Mouse (Mus musculus): ENCODE measurements around the gene 4930539E08Rik. TPM values are rescaled to one million over a fixed set of nuclear protein-coding genes. Genes with fewer than 3 reads are reported as not detected.

Gene 4930539E08Rik
- polyA plus RNA-seq, 1 experiment from 2014 or later = 1.8 TPM

DNA sequence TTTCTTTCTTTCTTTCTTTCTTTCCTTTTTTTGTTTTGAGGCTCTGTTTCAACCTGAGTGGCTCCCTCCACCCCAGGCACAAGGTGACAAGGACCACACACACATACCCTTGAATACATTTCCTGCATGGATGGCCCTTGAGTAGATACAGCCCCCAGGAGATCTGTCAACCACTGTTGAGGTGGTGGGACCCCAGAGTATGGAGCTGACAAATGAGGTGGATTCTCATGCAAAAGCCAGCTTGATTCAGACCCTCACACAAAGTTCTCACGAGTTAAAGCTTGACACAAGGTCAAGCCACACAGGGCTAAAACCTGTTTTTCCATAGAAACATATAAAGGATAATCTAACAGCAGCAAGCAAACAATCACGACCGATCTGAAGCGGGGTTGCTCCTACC is 17.1 kb upstream of the 4930539E08Rik start:
- Histone ChIP-seq H3K9ac (replicated peaks; ENCODE audit: low read depth, low read length) (no peak overlapping the region), H3K4me3 (replicated peaks; ENCODE audit: low read length) (no peak overlapping the region), H3K4me1 (replicated peaks; ENCODE audit: control insufficient read depth, insufficient read depth, low read length) (peaks cover 8% of the 10 kb centered on the region), H3K4me2 (ENCODE audit: low read length) (no peak overlapping the region), H3K36me3 (ENCODE audit: control insufficient read depth, insufficient read depth) (no peaks in the 10 kb centered on the region), H3K9me3 (ENCODE audit: control insufficient read depth, low read length) (no peaks in the 10 kb centered on the region), H3K27ac (ENCODE audit: low read length) (no peak overlapping the region), H3K27me3 (replicated peaks; ENCODE audit: control insufficient read depth, insufficient read depth, low read length) (no peaks in the 10 kb centered on the region)
- 87% methylated on average over 4 of the region's 4 CpGs for WGBS
- no peak for ATAC-seq

DNA sequence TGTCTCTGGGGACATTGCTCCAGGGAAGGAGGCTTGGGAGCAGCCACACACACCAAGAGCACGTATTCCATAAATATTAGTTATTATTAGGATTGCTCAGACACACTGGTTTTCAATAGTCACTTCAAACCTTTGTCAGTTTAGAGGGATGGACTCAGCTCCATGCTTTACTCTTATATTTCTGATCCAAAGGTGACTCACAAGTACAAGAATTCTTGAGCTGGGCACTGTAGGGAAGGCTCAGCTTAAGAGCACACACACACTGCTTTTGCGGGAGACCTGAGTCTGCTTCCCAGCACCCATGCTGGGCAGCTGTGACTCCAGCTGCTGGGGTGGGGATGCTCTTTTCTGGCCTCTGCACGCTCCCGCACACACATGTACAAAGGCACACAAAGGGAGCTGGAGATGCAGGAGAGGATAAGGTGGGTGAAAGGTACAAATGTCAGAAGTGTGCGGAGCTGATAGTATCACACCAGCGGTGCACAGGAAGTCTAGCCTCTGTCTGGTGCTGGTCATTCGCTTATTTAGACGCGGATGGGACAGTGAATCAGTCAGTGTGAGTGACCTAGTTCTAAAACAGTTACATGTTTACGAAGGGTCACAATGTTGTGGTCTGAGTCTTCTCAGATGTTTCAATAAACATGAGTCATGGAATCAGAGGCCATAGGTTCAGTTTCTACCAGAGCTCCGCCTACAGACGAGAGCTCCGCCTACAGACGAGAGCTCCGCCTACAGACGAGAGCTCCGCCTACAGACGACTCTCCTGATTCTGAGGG is 16.5 kb upstream of the 4930539E08Rik start:
- H3K9me3 ChIP-seq (ENCODE audit: control insufficient read depth, low read length) = no peaks in the 10 kb centered on the region
- H3K27ac ChIP-seq (ENCODE audit: low read length) = no peak overlapping the region
- no peaks in the 10 kb centered on the region for H3K27me3 ChIP-seq (replicated peaks; ENCODE audit: control insufficient read depth, insufficient read depth, low read length)
- 92% methylated on average over 18 of the region's 18 CpGs for WGBS
- no peak overlapping the region for H3K9ac ChIP-seq (replicated peaks; ENCODE audit: low read depth, low read length)
- peaks cover 8% of the 10 kb centered on the region for H3K4me1 ChIP-seq (replicated peaks; ENCODE audit: control insufficient read depth, insufficient read depth, low read length)
- H3K36me3 ChIP-seq (ENCODE audit: control insufficient read depth, insufficient read depth) = no peaks in the 10 kb centered on the region
- no peak overlapping the region for H3K4me2 ChIP-seq (ENCODE audit: low read length)
- no peak for ATAC-seq
- H3K4me3 ChIP-seq (replicated peaks; ENCODE audit: low read length) = no peak overlapping the region

DNA sequence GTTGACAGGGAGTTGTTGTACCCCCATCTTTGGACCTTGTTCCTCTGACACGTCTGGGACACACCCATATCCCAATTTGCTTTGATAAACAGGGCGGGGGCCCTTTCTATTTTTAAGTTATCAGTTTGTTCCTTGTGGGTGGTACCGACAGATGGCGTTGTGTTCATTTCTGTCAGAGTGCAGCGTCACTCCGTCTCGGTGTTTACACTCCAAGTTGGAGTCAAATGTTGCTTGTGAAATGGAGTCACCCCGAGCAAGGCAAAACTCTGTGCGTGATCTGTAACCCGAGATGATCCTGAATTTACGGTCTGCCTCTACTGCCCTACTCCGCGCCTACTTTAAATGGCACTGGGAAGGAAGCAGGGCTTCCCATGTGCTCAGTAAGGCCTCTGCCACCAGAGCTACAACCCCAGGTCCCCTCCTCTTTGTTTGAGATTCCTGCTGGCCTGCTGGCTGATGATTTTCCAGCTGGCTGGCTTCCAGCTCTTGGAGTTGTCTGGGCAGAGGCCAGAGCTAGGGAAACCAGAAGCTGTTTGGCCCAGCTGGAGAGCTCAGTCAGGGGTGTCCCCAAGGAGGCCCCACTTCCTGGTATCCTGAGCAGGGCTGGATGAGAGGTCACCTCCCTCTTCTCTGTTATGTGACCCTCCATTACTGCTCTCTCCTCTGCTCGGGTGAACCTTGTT is 15.4 kb upstream of the 4930539E08Rik start:
- 25% methylated on average over 14 of the region's 14 CpGs for WGBS

DNA sequence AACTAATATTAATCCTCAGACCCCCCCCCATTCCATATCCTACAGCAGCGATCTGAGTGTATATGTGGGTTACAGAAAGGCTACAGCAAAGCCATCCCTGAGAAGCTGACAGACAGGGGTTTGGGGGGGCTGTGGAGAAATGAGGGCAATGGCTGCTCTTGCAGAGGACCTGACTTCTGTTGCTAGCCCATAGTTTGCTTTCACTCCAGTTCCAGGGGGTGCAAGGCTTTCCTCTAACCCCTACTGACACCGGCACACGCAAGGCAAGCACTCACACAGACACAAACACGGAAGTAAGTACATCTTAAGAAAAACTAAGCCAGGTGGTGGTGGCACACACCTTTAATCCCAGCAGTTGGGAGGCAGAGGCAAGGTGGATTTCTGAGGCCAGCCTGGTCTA is 14.2 kb upstream of the 4930539E08Rik start:
- Histone ChIP-seq H3K27me3 (replicated peaks; ENCODE audit: control insufficient read depth, insufficient read depth, low read length) (no peaks in the 10 kb centered on the region), H3K9me3 (ENCODE audit: control insufficient read depth, low read length) (no peaks in the 10 kb centered on the region), H3K9ac (replicated peaks; ENCODE audit: low read depth, low read length) (no peak overlapping the region), H3K4me3 (replicated peaks; ENCODE audit: low read length) (no peak overlapping the region), H3K36me3 (ENCODE audit: control insufficient read depth, insufficient read depth) (no peaks in the 10 kb centered on the region), H3K4me2 (ENCODE audit: low read length) (no peak overlapping the region), H3K4me1 (replicated peaks; ENCODE audit: control insufficient read depth, insufficient read depth, low read length) (peaks cover 8% of the 10 kb centered on the region), H3K27ac (ENCODE audit: low read length) (no peak overlapping the region)
- no peak for ATAC-seq
- WGBS = 93% methylated on average over 4 of the region's 4 CpGs

More for the DNA sequence above, 15.4 kb upstream of the 4930539E08Rik start:
- H3K9me3 ChIP-seq (ENCODE audit: control insufficient read depth, low read length) = no peaks in the 10 kb centered on the region
- peaks cover 8% of the 10 kb centered on the region for H3K4me1 ChIP-seq (replicated peaks; ENCODE audit: control insufficient read depth, insufficient read depth, low read length)
- no peaks in the 10 kb centered on the region for H3K27me3 ChIP-seq (replicated peaks; ENCODE audit: control insufficient read depth, insufficient read depth, low read length)
- ATAC-seq = peak; percentile 63
- no peak overlapping the region for H3K9ac ChIP-seq (replicated peaks; ENCODE audit: low read depth, low read length)
- H3K36me3 ChIP-seq (ENCODE audit: control insufficient read depth, insufficient read depth) = no peaks in the 10 kb centered on the region
- no peak overlapping the region for H3K4me3 ChIP-seq (replicated peaks; ENCODE audit: low read length)
- H3K4me2 ChIP-seq (ENCODE audit: low read length) = peak overlapping the region; percentile 7; the same call in 1 of the 2 replicates
- H3K27ac ChIP-seq (ENCODE audit: low read length) = no peak overlapping the region; the same call in 1 of the 2 replicates

DNA sequence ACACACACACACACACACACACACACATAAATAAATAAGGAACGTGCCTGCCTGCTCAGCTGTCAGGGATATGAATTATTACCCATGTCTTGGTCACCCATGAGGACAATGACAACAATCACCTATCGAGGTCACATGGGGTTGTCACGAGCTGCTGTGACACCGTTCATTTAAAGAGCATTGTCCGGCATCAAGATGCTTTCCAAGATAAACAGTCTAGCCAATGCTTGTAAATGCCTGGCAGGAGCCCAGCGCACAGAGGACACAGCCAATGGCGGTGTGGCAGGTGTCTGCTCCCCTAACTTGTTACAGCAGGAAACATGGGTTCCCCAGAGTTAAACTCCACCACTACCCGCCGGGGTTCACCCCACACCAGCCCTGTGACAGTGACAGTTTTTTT is 12.9 kb upstream of the 4930539E08Rik start:
- Histone ChIP-seq H3K9ac (replicated peaks; ENCODE audit: low read depth, low read length) (no peak overlapping the region), H3K9me3 (ENCODE audit: control insufficient read depth, low read length) (no peaks in the 10 kb centered on the region), H3K4me2 (ENCODE audit: low read length) (no peak overlapping the region), H3K27ac (ENCODE audit: low read length) (no peak overlapping the region), H3K27me3 (replicated peaks; ENCODE audit: control insufficient read depth, insufficient read depth, low read length) (no peaks in the 10 kb centered on the region), H3K4me1 (replicated peaks; ENCODE audit: control insufficient read depth, insufficient read depth, low read length) (peaks cover 8% of the 10 kb centered on the region), H3K36me3 (ENCODE audit: control insufficient read depth, insufficient read depth) (no peaks in the 10 kb centered on the region), H3K4me3 (replicated peaks; ENCODE audit: low read length) (no peak overlapping the region)
- no peak for ATAC-seq
- 87% methylated on average over 9 of the region's 9 CpGs for WGBS

DNA sequence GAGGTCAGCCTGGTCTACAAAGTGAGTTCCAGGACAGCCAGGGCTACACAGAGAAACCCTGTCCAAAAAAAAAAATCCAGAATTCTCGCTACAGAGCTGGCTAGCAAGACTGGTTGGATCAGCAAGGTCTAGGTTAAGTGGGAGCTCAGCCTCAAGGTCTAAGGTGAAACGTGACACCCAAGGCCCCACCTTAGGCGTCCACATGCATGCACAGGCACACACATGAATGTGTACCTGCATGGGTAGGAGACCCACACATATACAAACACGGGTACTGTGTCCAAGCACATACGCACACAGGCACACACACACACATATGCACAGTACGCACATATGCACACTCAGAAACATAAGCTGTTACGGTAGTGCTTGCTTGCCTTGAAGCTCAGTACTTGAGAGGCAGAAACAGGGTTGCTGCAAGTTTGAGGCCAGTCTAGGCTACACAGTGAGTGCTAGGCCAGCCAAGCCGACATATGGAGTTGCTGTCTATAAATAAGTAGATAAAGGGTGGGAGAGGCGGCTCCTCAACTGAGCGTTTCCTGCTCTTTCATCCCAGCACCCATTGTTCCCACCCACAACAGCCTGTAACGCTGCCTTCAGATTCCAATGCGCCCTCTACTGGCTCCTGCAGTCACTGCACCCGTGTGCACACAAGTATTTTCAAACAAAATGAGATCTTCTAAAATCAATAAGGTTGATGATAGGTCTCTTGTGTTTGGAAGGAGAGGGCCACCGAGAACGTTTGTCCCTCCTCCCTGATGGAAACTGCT is 11.9 kb upstream of the 4930539E08Rik start:
- Histone ChIP-seq H3K4me1 (replicated peaks; ENCODE audit: control insufficient read depth, insufficient read depth, low read length) (peaks cover 8% of the 10 kb centered on the region), H3K27me3 (replicated peaks; ENCODE audit: control insufficient read depth, insufficient read depth, low read length) (no peaks in the 10 kb centered on the region), H3K36me3 (ENCODE audit: control insufficient read depth, insufficient read depth) (no peaks in the 10 kb centered on the region), H3K9me3 (ENCODE audit: control insufficient read depth, low read length) (no peaks in the 10 kb centered on the region), H3K9ac (replicated peaks; ENCODE audit: low read depth, low read length) (no peak overlapping the region), H3K27ac (ENCODE audit: low read length) (no peak overlapping the region), H3K4me2 (ENCODE audit: low read length) (no peak overlapping the region), H3K4me3 (replicated peaks; ENCODE audit: low read length) (no peak overlapping the region)
- ATAC-seq = no peak
- 51% methylated on average over 15 of the region's 15 CpGs for WGBS

DNA sequence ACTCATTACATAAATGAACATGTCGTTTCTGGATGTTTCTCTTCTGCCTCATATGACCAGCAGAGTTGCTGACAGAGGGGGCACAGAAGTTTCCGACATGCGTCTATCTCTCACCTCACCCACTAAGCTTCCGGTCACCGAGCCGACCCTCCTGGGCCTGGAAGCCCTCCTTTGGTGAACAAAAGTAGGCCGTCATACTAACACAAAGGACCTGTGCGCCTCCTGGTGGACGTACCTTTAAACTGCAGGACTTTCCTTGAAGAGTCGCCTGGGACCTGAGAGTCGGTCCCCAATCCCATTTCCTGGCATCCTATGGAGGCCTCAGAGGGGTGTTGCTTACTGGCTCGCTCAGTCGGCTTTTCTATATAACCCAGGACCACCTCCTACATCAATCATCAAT is 11.3 kb upstream of the 4930539E08Rik start:
- no peak overlapping the region for H3K9ac ChIP-seq (replicated peaks; ENCODE audit: low read depth, low read length)
- no peaks in the 10 kb centered on the region for H3K36me3 ChIP-seq (ENCODE audit: control insufficient read depth, insufficient read depth)
- WGBS = 14% methylated on average over 13 of the region's 13 CpGs
- H3K4me3 ChIP-seq (replicated peaks; ENCODE audit: low read length) = no peak overlapping the region
- ATAC-seq = peak; percentile 43; the same call in 1 of the 2 replicates
- H3K4me2 ChIP-seq (ENCODE audit: low read length) = no peak overlapping the region
- no peaks in the 10 kb centered on the region for H3K27me3 ChIP-seq (replicated peaks; ENCODE audit: control insufficient read depth, insufficient read depth, low read length)
- H3K4me1 ChIP-seq (replicated peaks; ENCODE audit: control insufficient read depth, insufficient read depth, low read length) = peaks cover 8% of the 10 kb centered on the region
- no peaks in the 10 kb centered on the region for H3K9me3 ChIP-seq (ENCODE audit: control insufficient read depth, low read length)
- H3K27ac ChIP-seq (ENCODE audit: low read length) = no peak overlapping the region

DNA sequence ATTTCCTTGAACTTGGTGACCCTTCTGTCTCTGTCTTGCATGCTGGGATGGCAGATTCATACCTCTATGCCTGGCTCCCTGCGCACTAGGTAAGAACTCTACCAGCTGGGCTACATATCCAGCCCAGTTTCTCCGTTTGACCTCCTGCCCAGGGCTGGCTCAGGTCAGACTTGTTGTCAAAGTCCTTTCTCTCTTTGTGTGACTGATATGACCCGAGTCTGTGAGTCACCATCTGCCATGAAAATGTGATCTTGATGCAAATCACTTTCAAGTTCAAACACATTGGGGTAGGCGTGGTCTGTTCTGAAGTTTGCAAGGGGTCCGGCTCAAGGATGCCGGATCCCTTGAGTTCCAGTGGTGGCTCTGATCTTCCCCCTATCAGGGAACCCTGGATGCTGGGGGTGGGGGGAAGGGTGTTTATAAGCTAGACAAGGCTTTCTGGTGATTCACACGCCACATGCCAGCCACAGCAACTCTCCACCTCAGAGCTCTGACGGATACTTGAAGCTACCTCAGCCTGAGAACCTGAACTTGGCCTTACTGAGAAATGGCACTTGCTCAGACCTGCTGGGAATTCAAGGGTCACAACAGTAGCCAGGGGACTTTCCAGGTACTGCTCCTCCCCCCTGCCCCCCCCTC is 10.0 kb upstream of the 4930539E08Rik start:
- no peak overlapping the region for H3K27ac ChIP-seq (ENCODE audit: low read length)
- 84% methylated on average over 8 of the region's 8 CpGs for WGBS
- no peak overlapping the region for H3K4me2 ChIP-seq (ENCODE audit: low read length)
- H3K4me1 ChIP-seq (replicated peaks; ENCODE audit: control insufficient read depth, insufficient read depth, low read length) = peaks cover under 1% of the 10 kb centered on the region
- H3K9me3 ChIP-seq (ENCODE audit: control insufficient read depth, low read length) = no peaks in the 10 kb centered on the region
- H3K36me3 ChIP-seq (ENCODE audit: control insufficient read depth, insufficient read depth) = no peaks in the 10 kb centered on the region
- no peak for ATAC-seq
- no peak overlapping the region for H3K9ac ChIP-seq (replicated peaks; ENCODE audit: low read depth, low read length)
- H3K27me3 ChIP-seq (replicated peaks; ENCODE audit: control insufficient read depth, insufficient read depth, low read length) = no peaks in the 10 kb centered on the region
- H3K4me3 ChIP-seq (replicated peaks; ENCODE audit: low read length) = no peak overlapping the region

DNA sequence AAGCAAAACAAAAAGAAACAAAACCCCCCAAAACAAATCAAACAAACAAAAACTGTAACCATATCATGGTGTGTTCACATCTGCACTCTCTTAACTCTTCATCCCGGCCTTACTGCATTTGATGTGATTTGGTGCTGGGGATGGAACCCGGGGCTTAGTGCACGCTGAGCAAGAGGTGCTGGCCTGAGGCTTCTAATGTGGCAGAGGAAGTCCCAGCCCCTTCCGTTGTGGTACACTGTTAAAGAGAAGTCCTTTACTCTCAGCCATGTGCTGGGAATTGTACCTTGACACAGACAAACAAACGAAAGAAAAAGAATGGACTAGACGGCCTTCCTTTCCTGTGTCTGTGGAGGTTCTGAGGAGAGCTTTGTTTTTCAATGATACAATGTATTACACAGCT is 7.0 kb upstream of the 4930539E08Rik start:
- no peak overlapping the region for H3K9ac ChIP-seq (replicated peaks; ENCODE audit: low read depth, low read length)
- no peaks in the 10 kb centered on the region for H3K27me3 ChIP-seq (replicated peaks; ENCODE audit: control insufficient read depth, insufficient read depth, low read length)
- H3K4me2 ChIP-seq (ENCODE audit: low read length) = no peak overlapping the region
- no peaks in the 10 kb centered on the region for H3K9me3 ChIP-seq (ENCODE audit: control insufficient read depth, low read length)
- H3K36me3 ChIP-seq (ENCODE audit: control insufficient read depth, insufficient read depth) = no peaks in the 10 kb centered on the region
- ATAC-seq = no peak
- H3K4me3 ChIP-seq (replicated peaks; ENCODE audit: low read length) = no peak overlapping the region
- no peak overlapping the region for H3K27ac ChIP-seq (ENCODE audit: low read length)
- no peaks in the 10 kb centered on the region for H3K4me1 ChIP-seq (replicated peaks; ENCODE audit: control insufficient read depth, insufficient read depth, low read length)
- WGBS = 77% methylated on average over 6 of the region's 6 CpGs

Measured in forebrain, embryonic 16.5 days (tissue).